Mouse (Mus musculus) cerebellum, adult 9-10 months (tissue): ENCODE measurements at regions not wholly inside any gene's neighbourhood (a gene's known extent, or its start where the extent isn't known, plus 50 kb on each side); places are given as distances from the start of the nearest gene placed in this dataset.
A peak's percentile ranks its signal among the peaks of the same experiment; 100 is the strongest.

Experiments used
- DNase-seq: peaks from one replicate; pipeline ENCODE4 v3.0.0; 2022

- no peak for DNase-seq
Observed at GRCm38 (mm10) chr16:5536515-5536972, 280.8 kb upstream of the Eef2kmt start.

- DNase-seq, result no peak
Observed at GRCm38 (mm10) chr16:5535414-5535813, 279.6 kb upstream of the Eef2kmt start.

GRCm38 (mm10) chr16:5534862-5535261 lies 279.1 kb upstream of the Eef2kmt start:
- peak; percentile 5 for DNase-seq

GRCm38 (mm10) chr16:5534385-5534784 lies 278.6 kb upstream of the Eef2kmt start:
- no peak for DNase-seq

- no peak for DNase-seq
Observed at GRCm38 (mm10) chr16:5532281-5532680, 276.5 kb upstream of the Eef2kmt start.

GRCm38 (mm10) chr16:5529823-5530222 lies 274.0 kb upstream of the Eef2kmt start:
- no peak for DNase-seq

- no peak for DNase-seq
Observed at GRCm38 (mm10) chr16:5527936-5528335, 272.2 kb upstream of the Eef2kmt start.

- no peak for DNase-seq
Observed at GRCm38 (mm10) chr16:5524375-5524774, 268.6 kb upstream of the Eef2kmt start.

GRCm38 (mm10) chr16:5523402-5524021 lies 267.7 kb upstream of the Eef2kmt start:
- DNase-seq, result no peak

GRCm38 (mm10) chr16:5517746-5518145 lies 262.0 kb upstream of the Eef2kmt start:
- DNase-seq, result no peak

- no peak for DNase-seq
Observed at GRCm38 (mm10) chr16:5515867-5516266, 260.1 kb upstream of the Eef2kmt start.

- DNase-seq, result no peak
Observed at GRCm38 (mm10) chr16:5507261-5507660, 251.5 kb upstream of the Eef2kmt start.

- DNase-seq, result no peak
Observed at GRCm38 (mm10) chr16:5501961-5502360, 246.2 kb upstream of the Eef2kmt start.

GRCm38 (mm10) chr16:5496051-5496685 lies 240.4 kb upstream of the Eef2kmt start:
- DNase-seq, result no peak

GRCm38 (mm10) chr16:5493352-5493751 lies 237.6 kb upstream of the Eef2kmt start:
- DNase-seq, result no peak

- DNase-seq, result no peak
Observed at GRCm38 (mm10) chr16:5487259-5487658, 231.5 kb upstream of the Eef2kmt start.

GRCm38 (mm10) chr16:5483337-5483736 lies 227.6 kb upstream of the Eef2kmt start:
- no peak for DNase-seq

- no peak for DNase-seq
Observed at GRCm38 (mm10) chr16:5480148-5480547, 224.4 kb upstream of the Eef2kmt start.

- DNase-seq, result no peak
Observed at GRCm38 (mm10) chr16:5478970-5479369, 223.2 kb upstream of the Eef2kmt start.

GRCm38 (mm10) chr16:5471321-5471720 lies 215.5 kb upstream of the Eef2kmt start:
- DNase-seq, result peak; percentile 17

- peak; percentile 24 for DNase-seq
Observed at GRCm38 (mm10) chr16:5467587-5467986, 211.8 kb upstream of the Eef2kmt start.

GRCm38 (mm10) chr16:5466760-5467159 lies 211.0 kb upstream of the Eef2kmt start:
- no peak for DNase-seq

- DNase-seq, result no peak
Observed at GRCm38 (mm10) chr16:5455352-5455965, 199.7 kb upstream of the Eef2kmt start.

GRCm38 (mm10) chr16:5454243-5454642 lies 198.5 kb upstream of the Eef2kmt start:
- no peak for DNase-seq
